Mouse (Mus musculus): ENCODE measurements around the gene Ift81. TPM values are rescaled to one million over a fixed set of nuclear protein-coding genes. Genes with fewer than 3 reads are reported as not detected.

The Ift81 gene
- total RNA-seq, 4 experiments from 2014 or later: 64.5 to 96.2 (median 80.6) TPM

Other genes with a start within 250 kb of the Ift81 start
- gene Gpn3, start 242.6 kb downstream of the Ift81 start, total RNA-seq (2022): 10 to 100 TPM; 25.3 to 32.1 (median 30.4) TPM
- 10 to 100 TPM; 11.6 to 14.3 (median 12.7) TPM for gene Fam216a, start 242.2 kb downstream of the Ift81 start, total RNA-seq (2022)
- gene Arpc3, start 222.6 kb downstream of the Ift81 start, total RNA-seq (2022): 10 to 100 TPM; 84.9 to 93.6 (median 88.1) TPM
- gene Anapc7, start 192.8 kb downstream of the Ift81 start, total RNA-seq (2022): 10 to 100 TPM; 30.2 to 35.9 (median 33.9) TPM
- gene Atp2a2, start 112.3 kb downstream of the Ift81 start, total RNA-seq (2022): over 10,000 TPM; 11,934 to 13,904 (median 12,774) TPM
- 1 to 10 TPM; 3.1 to 3.6 (median 3.4) TPM for gene P2rx7, start 29.4 kb upstream of the Ift81 start, total RNA-seq (2022)
- gene P2rx4, start 93.0 kb upstream of the Ift81 start, total RNA-seq (2022): 10 to 100 TPM; 16.2 to 19.3 (median 18.5) TPM
- gene Camkk2, start 164.9 kb upstream of the Ift81 start, total RNA-seq (2022): 10 to 100 TPM in 3 of 4 experiments, 1 to 10 TPM in 1; 8.9 to 12.5 (median 11.3) TPM
- 100 to 1,000 TPM; 151 to 179 (median 164) TPM for gene Anapc5, start 206.8 kb upstream of the Ift81 start, total RNA-seq (2022)
- gene Rnf34, start 235.5 kb upstream of the Ift81 start, total RNA-seq (2022): 10 to 100 TPM; 30.7 to 39.8 (median 35.3) TPM

Data from heart, adult 8-10 months (tissue).